Mouse (Mus musculus): ENCODE data around the gene Ifi206. TPM values are rescaled to one million over a fixed set of nuclear protein-coding genes. Genes with fewer than 3 reads are reported as not detected.

Ifi206 gene
- polyA plus RNA-seq, 1 experiment from 2014 or later: not detected

DNA sequence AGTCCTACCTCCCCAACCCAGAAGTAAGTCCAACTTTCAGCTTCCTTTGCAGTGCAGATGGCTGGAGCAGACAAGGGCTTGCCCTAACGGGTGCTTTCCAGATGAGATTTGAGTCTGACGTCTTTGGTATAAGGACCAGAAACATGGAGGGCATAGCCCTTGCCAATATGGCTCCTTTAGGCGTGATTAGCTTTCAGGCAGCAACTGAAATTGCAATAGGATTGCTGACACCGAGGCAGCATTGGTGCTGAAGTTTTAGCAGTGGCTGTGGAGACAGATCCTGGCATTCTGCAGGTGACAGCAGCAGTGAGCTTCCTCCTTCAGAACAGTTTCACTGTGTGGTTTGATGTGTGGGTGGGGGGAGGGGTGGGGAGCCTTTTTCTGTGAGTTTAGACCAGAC, 49.6 kb downstream of the Ifi206 start:
- Histone ChIP-seq H3K36me3 (peaks cover 4% of the 10 kb centered on the region; the same call in 1 of the 2 replicates), H3K4me1 (no peaks in the 10 kb centered on the region), H3K27me3 (ENCODE audit: low read depth, poor library complexity, severe bottlenecking) (no peaks in the 10 kb centered on the region), H3K4me3 (no peak overlapping the region), H3K9me3 (replicated peaks) (no peaks in the 10 kb centered on the region), H3K27ac (replicated peaks) (no peak overlapping the region)
- WGBS: 81% methylated on average over 4 of the region's 4 CpGs
- DNase-seq (ENCODE audit: low spot score): no peak

DNA sequence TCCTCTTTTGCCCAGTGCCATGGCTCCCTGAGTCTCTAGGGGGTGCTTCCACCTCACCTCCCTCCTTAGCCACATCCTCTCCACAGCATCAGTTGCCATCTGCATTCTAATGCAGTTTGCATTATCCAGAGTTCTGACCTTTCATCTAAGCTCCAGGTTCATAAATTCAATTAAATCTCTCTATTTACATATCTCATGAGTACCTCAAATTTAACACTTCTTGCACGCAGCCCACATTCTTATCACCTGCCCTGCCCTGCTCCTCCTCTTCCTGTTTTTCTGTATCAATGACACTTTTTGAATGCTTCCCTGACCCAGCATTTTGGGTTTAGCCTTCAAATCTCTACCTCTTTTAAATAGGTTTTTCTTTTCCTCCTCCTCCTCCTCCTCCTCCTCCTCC, 50.2 kb downstream of the Ifi206 start:
- WGBS: 88% methylated on average over 1 of the region's 1 CpGs
- DNase-seq (ENCODE audit: low spot score): no peak
- Histone ChIP-seq H3K4me1 (no peaks in the 10 kb centered on the region), H3K9me3 (replicated peaks) (no peaks in the 10 kb centered on the region), H3K27me3 (ENCODE audit: low read depth, poor library complexity, severe bottlenecking) (no peaks in the 10 kb centered on the region), H3K36me3 (peaks cover 4% of the 10 kb centered on the region; the same call in 1 of the 2 replicates), H3K4me3 (no peak overlapping the region), H3K27ac (replicated peaks) (no peak overlapping the region)

DNA sequence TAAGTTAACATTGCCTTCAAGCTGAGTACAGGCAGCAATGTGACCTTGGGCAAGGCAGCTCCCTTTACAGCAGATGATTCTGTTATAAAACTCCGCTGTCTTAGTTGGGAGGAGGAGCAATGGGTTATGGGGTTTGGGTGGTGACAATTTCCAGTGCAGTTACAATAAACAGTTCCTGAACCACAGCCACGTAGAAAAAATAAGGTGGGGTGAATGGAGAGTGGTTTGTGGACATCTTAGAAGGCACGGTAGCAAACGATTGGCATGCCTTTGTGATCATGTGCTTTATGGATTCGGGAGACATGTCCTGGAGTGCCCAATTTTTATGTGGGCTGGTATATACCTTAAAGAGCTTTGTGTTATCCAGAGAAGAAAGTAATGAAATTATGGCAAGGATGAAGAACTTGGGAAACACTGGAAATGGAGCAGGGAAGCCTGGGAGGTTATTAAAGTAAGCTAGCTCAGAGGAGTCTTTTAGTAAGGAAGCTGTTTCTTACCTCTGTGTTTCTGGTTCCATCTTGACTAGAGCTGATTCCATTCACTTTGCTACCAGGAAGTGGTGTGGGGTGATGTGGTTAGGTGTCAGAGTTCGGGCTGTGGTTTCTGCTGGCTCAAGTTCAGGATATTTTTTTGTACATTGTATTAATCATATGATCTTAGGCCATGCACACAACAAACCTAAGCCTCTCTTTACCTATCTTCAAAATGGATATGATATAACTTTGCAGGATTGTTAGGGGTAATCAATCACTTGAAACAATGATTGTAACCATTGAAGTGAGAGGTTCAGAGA, 53.5 kb downstream of the Ifi206 start:
- Histone ChIP-seq H3K4me3 (no peak overlapping the region), H3K4me1 (no peaks in the 10 kb centered on the region), H3K27ac (replicated peaks) (no peak overlapping the region), H3K36me3 (no peaks in the 10 kb centered on the region), H3K9me3 (replicated peaks) (no peaks in the 10 kb centered on the region), H3K27me3 (ENCODE audit: low read depth, poor library complexity, severe bottlenecking) (no peaks in the 10 kb centered on the region)
- DNase-seq (ENCODE audit: low spot score): no peak
- 87% methylated on average over 6 of the region's 6 CpGs for WGBS

DNA sequence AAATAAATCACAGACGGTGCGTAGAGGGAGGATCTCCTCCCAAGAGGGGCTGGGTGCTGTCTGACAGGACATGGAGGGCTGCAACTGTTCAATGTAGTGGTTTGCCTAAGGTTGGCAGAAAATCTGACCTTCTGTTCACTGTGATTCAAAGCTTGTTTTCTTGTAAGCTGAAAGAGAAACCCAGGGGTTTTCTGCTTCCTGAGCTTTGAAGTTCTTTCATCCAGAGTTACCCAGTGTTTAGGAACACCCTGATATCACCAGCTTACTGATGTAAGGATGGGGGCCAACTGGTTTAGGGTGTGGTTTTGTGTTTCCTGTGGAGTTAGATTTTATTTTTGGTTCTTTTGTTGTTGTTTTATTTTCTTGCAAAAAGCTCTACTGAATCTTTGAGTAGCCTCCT, 58.4 kb downstream of the Ifi206 start:
- no peak for DNase-seq (ENCODE audit: low spot score)
- H3K4me1 ChIP-seq: no peaks in the 10 kb centered on the region
- peaks cover 14% of the 10 kb centered on the region; the same call in 1 of the 2 replicates for H3K36me3 ChIP-seq
- no peaks in the 10 kb centered on the region for H3K9me3 ChIP-seq (replicated peaks)
- WGBS: 87% methylated on average over 2 of the region's 2 CpGs
- no peak overlapping the region for H3K4me3 ChIP-seq
- no peak overlapping the region for H3K27ac ChIP-seq (replicated peaks)
- H3K27me3 ChIP-seq (ENCODE audit: low read depth, poor library complexity, severe bottlenecking): no peaks in the 10 kb centered on the region

DNA sequence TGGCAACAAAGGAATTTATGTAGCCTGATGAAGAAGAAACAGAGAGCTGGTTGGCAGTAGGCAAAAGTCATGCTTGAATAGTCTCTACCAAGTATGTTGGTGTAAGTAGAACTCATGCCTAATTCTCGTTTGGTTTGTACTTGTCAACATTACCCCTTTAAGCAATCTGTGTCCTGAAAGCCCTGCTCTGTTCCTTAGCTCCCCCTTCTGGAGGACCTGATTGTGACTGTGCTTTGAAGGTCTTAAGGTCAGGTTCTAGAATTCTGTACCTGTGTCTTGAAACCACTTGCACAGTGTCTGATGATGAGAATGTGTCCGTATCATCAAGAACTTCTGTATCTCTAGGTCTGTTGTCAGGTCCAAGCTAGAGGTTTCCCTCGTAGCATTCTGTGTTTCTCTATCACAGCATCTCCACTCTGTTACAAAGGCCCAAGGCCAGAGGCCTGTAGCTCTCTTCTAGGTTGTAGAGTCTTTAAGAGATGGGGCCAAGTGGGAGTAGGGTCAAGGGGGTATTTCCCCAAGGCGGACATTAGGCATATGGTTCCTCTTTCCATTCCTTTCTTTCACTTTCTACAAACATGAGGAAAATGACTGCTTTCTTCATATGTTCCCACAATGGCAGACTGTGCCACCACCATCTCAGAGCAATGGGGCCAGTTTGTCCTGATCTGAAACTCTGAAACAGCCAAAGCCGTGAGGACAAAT, 60.7 kb downstream of the Ifi206 start:
- H3K36me3 ChIP-seq: peaks cover 16% of the 10 kb centered on the region; the same call in 1 of the 2 replicates
- WGBS: 91% methylated on average over 5 of the region's 5 CpGs
- H3K9me3 ChIP-seq (replicated peaks): no peaks in the 10 kb centered on the region
- no peaks in the 10 kb centered on the region for H3K27me3 ChIP-seq (ENCODE audit: low read depth, poor library complexity, severe bottlenecking)
- no peak overlapping the region for H3K4me3 ChIP-seq
- H3K27ac ChIP-seq (replicated peaks): no peak overlapping the region
- no peak for DNase-seq (ENCODE audit: low spot score)
- no peaks in the 10 kb centered on the region for H3K4me1 ChIP-seq

DNA sequence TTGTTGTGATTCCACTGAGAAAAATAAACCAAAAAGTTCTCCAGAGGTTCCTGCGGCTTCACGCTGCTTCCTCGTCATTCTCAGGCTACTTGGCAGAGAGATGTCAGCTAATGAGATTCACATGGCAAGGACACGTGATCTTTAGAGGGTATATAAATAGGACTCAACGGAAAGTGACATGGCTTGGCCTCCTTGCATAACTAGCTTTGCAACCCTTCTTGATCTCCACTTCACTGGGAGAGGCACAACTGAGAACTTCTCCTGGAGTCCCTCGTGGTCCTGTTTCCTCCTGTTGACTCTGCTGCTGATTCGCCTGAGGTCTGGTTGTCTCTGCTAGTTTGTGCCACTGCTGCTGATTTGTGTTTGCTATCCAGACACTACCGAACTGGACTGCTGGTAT, 63.5 kb downstream of the Ifi206 start:
- no peaks in the 10 kb centered on the region for H3K4me1 ChIP-seq
- H3K36me3 ChIP-seq: peaks cover 16% of the 10 kb centered on the region; the same call in 1 of the 2 replicates
- no peak for DNase-seq (ENCODE audit: low spot score)
- no peak overlapping the region for H3K27ac ChIP-seq (replicated peaks)
- H3K27me3 ChIP-seq (ENCODE audit: low read depth, poor library complexity, severe bottlenecking): no peaks in the 10 kb centered on the region
- WGBS: 85% methylated on average over 8 of the region's 8 CpGs
- H3K9me3 ChIP-seq (replicated peaks): no peaks in the 10 kb centered on the region
- H3K4me3 ChIP-seq: no peak overlapping the region

DNA sequence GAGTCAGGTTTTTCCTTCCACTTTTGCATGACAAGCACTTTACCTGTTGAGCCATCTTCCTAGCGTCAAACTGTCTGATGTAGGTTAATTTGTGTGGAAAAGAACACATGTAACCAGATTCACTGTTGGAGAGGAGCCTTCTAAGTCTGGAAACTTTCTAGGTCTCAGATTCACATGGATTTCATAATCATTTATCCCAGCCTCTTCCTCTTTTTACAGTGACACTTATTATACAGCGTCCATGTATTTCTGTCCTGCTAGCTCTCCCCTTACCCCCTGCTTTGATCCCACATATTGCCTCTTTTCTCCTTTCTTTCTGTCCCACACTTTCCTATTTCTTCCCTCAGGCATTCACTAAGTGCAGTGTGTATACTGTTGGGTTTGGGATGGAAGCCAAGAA, 64.5 kb downstream of the Ifi206 start:
- peaks cover 16% of the 10 kb centered on the region; the same call in 1 of the 2 replicates for H3K36me3 ChIP-seq
- H3K27ac ChIP-seq (replicated peaks): no peak overlapping the region
- H3K4me1 ChIP-seq: no peaks in the 10 kb centered on the region
- H3K4me3 ChIP-seq: no peak overlapping the region
- no peaks in the 10 kb centered on the region for H3K27me3 ChIP-seq (ENCODE audit: low read depth, poor library complexity, severe bottlenecking)
- no peak for DNase-seq (ENCODE audit: low spot score)
- 87% methylated on average over 2 of the region's 2 CpGs for WGBS
- H3K9me3 ChIP-seq (replicated peaks): no peaks in the 10 kb centered on the region

DNA sequence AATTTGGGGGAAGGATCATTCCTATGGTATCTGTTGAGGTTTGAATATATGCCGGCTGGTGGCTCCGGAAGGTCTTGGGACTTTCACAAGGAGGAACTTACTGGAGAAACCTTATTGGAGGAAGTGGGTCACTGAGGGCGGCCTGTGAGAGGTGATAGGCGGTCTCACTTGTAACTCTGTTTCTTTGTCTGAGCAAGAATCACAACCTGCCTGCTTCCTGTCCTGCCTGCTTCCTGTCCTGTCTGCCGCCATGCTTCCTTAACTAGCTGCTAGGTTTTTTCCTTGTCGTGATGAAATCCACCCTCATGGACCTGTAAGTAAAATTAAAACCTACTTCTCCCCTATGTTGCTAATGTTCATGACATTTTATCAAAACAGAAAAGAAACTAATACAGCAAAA, 70.5 kb downstream of the Ifi206 start:
- H3K4me1 ChIP-seq: no peaks in the 10 kb centered on the region
- no peak for DNase-seq (ENCODE audit: low spot score)
- WGBS: 87% methylated on average over 6 of the region's 6 CpGs
- no peaks in the 10 kb centered on the region for H3K9me3 ChIP-seq (replicated peaks)
- H3K27ac ChIP-seq (replicated peaks): no peak overlapping the region
- no peaks in the 10 kb centered on the region for H3K27me3 ChIP-seq (ENCODE audit: low read depth, poor library complexity, severe bottlenecking)
- H3K4me3 ChIP-seq: no peak overlapping the region
- peaks cover 8% of the 10 kb centered on the region for H3K36me3 ChIP-seq

DNA sequence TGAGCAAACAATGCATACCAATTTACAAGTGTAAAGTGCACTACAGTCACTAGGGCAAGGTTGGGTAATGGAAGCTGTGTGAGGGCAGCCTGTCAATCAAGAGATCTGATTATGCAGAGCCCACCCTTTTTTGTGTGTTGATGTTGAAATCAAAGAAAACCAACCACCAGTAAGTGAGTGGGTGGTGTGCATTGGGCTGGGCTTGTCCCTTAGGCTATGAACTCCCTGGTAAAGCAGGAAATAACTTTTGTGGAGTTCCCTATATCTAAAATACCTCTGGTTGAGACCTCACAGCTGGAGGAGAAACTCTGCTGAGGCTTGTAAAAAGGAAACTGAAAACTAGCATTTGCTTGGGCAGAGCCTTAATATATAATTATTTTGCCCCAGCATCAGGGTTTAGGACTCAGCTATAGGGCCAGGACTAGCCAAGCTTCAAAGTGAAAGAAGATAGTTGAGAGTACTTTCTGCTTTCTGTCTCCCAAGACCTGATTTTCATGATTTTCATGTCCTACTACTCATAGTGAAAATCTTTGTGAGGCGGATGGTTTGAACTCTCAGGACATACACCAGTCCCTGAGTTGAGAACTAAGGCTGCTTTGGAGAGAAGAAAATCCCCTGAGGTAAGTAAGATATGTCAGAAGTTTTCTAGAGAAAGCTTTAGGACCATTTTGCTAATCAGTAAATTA, 71.8 kb downstream of the Ifi206 start:
- no peak overlapping the region for H3K4me3 ChIP-seq

DNA sequence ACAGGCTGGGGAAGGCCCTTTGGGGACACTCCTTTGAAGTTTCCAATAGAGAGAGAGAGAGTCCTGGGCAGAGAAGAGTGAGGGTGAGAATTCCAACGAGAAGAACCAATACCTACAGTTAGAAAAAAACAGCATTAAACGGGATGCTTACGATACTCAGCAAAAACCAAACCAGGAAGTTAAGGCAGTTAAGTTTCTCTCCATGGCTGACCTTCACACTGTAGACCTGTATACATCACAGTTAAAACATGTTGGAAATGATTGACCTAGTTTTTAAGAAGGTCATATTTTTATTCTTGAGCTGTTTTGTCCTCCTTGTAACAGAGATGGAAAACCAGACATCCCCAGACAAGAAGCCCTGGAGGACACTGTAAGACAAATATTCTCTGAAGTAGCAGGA, 72.3 kb downstream of the Ifi206 start:
- H3K4me3 ChIP-seq: no peak overlapping the region
- H3K27ac ChIP-seq (replicated peaks): no peak overlapping the region
- peaks cover 8% of the 10 kb centered on the region for H3K36me3 ChIP-seq
- WGBS: 90% methylated on average over 3 of the region's 3 CpGs
- DNase-seq (ENCODE audit: low spot score): no peak
- H3K4me1 ChIP-seq: no peaks in the 10 kb centered on the region
- no peaks in the 10 kb centered on the region for H3K9me3 ChIP-seq (replicated peaks)
- H3K27me3 ChIP-seq (ENCODE audit: low read depth, poor library complexity, severe bottlenecking): no peaks in the 10 kb centered on the region

More for the DNA sequence above, 71.8 kb downstream of the Ifi206 start:
- peaks cover 8% of the 10 kb centered on the region for H3K36me3 ChIP-seq
- whole genome bisulfite sequencing: 81% methylated on average over 1 of the region's 1 CpGs
- no peaks in the 10 kb centered on the region for H3K4me1 ChIP-seq
- no peaks in the 10 kb centered on the region for H3K27me3 ChIP-seq (ENCODE audit: low read depth, poor library complexity, severe bottlenecking)
- no peak for DNase-seq (ENCODE audit: low spot score)
- no peak overlapping the region for H3K27ac ChIP-seq (replicated peaks)
- H3K9me3 ChIP-seq (replicated peaks): no peaks in the 10 kb centered on the region
